Mouse (Mus musculus): ENCODE measurements around the gene Hspa13. TPM values are rescaled to one million over a fixed set of nuclear protein-coding genes. Genes with fewer than 3 reads are reported as not detected.

The Hspa13 gene
- polyA plus RNA-seq (2017; shearing (Covaris generic)): 10 to 100 TPM; 11.5 to 12.5 TPM

GRCm38 (mm10) chr16:75766388-75767249, at the start of gene Hspa13:
Gene Hspa13 (minus strand): TSS chr16:75767104.

Other genes starting within 250 kb of the Hspa13 start
- gene Lipi, start 181.0 kb downstream of the Hspa13 start, polyA plus RNA-seq (2017; shearing (Covaris generic)): not detected
- under 1 TPM; 0.25 to 0.91 TPM for gene Rbm11, start 174.3 kb downstream of the Hspa13 start, polyA plus RNA-seq (2017; shearing (Covaris generic))

All from activated CD4-positive, CD25-positive, alpha-beta regulatory T cell (primary cell).